In the genomic region with DNA sequence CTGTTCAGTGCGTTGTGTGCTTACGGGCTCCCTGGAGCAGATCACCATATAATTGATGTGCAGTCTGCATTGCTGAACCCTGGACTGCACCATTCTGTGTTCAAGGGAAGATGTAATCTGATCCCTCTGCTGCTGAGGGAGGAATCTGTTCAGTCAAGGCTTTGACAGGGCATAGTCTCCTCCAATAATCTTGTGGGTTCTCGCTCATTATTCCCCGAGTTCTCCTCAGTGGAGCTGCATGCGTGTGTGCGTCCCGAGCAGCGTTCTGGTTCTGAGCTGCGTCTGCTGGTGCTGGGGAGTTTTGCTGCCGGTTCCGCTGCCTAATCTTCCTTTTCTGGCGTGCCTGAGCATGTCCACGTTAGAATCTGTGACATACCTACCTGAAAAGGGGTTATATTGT, we compare ENCODE assay signal across 7 mouse cellular contexts.
DNase-seq lines count a peak whose midpoint lies in the region; ATAC-seq and TF ChIP-seq lines count a peak whose summit lies in the region.

No protein-coding gene starts in this region.

- peak overlapping the region; percentile 62 for H3K9ac ChIP-seq in heart, embryonic 16.5 days (ENCODE audit: low read length)
- no peak overlapping the region for H3K9ac ChIP-seq in liver, embryonic 11.5 days (ENCODE audit: low read depth, low read length)

- ATAC-seq in heart, embryonic 16.5 days (replicated peaks; ENCODE audit: extremely low read depth, insufficient read depth, low FRiP score), result peak; percentile 87
- peak; percentile 43; the same call in 1 of the 2 replicates for ATAC-seq in liver, embryonic 11.5 days (replicated peaks; ENCODE audit: low FRiP score)

- H3K9me3 ChIP-seq in heart, embryonic 16.5 days (replicated peaks; ENCODE audit: control insufficient read depth, low read length), result no peaks in the 10 kb centered on the region
- H3K9me3 ChIP-seq in liver, embryonic 11.5 days (ENCODE audit: control insufficient read depth, low read length), result no peaks in the 10 kb centered on the region

- H3K27me3 ChIP-seq in heart, embryonic 16.5 days (ENCODE audit: control insufficient read depth, insufficient read depth, low read length), result no peaks in the 10 kb centered on the region
- no peaks in the 10 kb centered on the region for H3K27me3 ChIP-seq in liver, embryonic 11.5 days (replicated peaks; ENCODE audit: control insufficient read depth, insufficient read depth, low read length)

- peak; percentile 96 for DNase-seq in brain, embryonic 14.5 days (ENCODE audit: low read depth)
- peak; percentile 50 for DNase-seq in fibroblast of lung, adult 2 months (ENCODE audit: low read depth)
- peak; percentile 34 to 64 for DNase-seq in kidney, postnatal 25 days
- no peak for DNase-seq in liver, embryonic 11.5 days (ENCODE audit: low spot score)
- no peak for DNase-seq in thymus, postnatal 0 days (ENCODE audit: low spot score)

- peak overlapping the region; percentile 54 for H3K4me3 ChIP-seq in heart, embryonic 16.5 days (ENCODE audit: low read length)
- H3K4me3 ChIP-seq in liver, embryonic 11.5 days (ENCODE audit: low read depth, low read length), result peak overlapping the region; percentile 35
- peak overlapping the region; percentile 68 for H3K4me3 ChIP-seq in olfactory bulb, adult 2 months (ENCODE audit: insufficient read depth, low read depth, low read length)

- WGBS in heart, embryonic 16.5 days, result 16% methylated on average over 13 of the region's 13 CpGs
- 61% methylated on average over 13 of the region's 13 CpGs for WGBS in liver, embryonic 11.5 days
- WGBS in olfactory bulb, adult 2 months, result 5% methylated on average over 13 of the region's 13 CpGs

- H3K4me1 ChIP-seq in heart, embryonic 16.5 days (ENCODE audit: control insufficient read depth, insufficient read depth, low read length), result peaks cover 6% of the 10 kb centered on the region
- no peaks in the 10 kb centered on the region for H3K4me1 ChIP-seq in liver, embryonic 11.5 days (replicated peaks; ENCODE audit: control insufficient read depth, insufficient read depth, low read length)
- no peaks in the 10 kb centered on the region for H3K4me1 ChIP-seq in olfactory bulb, adult 2 months (ENCODE audit: control insufficient read depth, insufficient read depth, low read length)

- TF ChIP-seq CTCF in brain, embryonic 14.5 days (IDR thresholded peaks at IDR 0.05; ENCODE audit: borderline replicate concordance, extremely low read depth, insufficient read depth, insufficient read length), result no peak
- TF ChIP-seq CTCF in olfactory bulb, adult 2 months (IDR thresholded peaks at IDR 0.05; ENCODE audit: insufficient read depth, low read depth, low read length), result no peak

- peak overlapping the region; percentile 74 for H3K4me2 ChIP-seq in heart, embryonic 16.5 days (ENCODE audit: low read depth, low read length)
- H3K4me2 ChIP-seq in liver, embryonic 11.5 days, result peak overlapping the region; percentile 48

- no peaks in the 10 kb centered on the region for H3K36me3 ChIP-seq in heart, embryonic 16.5 days (ENCODE audit: control insufficient read depth, insufficient read depth)
- H3K36me3 ChIP-seq in liver, embryonic 11.5 days (ENCODE audit: control insufficient read depth, insufficient read depth, low read length), result no peaks in the 10 kb centered on the region

- peak overlapping the region; percentile 57 for H3K27ac ChIP-seq in heart, embryonic 16.5 days (ENCODE audit: low read length)
- peak overlapping the region; percentile 38; the same call in 1 of the 2 replicates for H3K27ac ChIP-seq in liver, embryonic 11.5 days (ENCODE audit: low read depth, low read length)
- peak overlapping the region; percentile 97 for H3K27ac ChIP-seq in olfactory bulb, adult 2 months (ENCODE audit: insufficient read depth, low read depth, low read length)

- TF ChIP-seq POLR2A in brain, embryonic 14.5 days (IDR thresholded peaks at IDR 0.05; ENCODE audit: borderline replicate concordance, extremely low read depth, insufficient read depth, insufficient read length, poor library complexity, severe bottlenecking), result peak; percentile 18; the same call in 1 of the 2 replicates
- TF ChIP-seq POLR2A in olfactory bulb, adult 2 months (IDR thresholded peaks at IDR 0.05; ENCODE audit: insufficient read depth, low read depth, low read length), result peak; percentile 66

Comparison
In these comparisons a context has a peak if more than half of its experiments do, and no peak if none do; other contexts are left out.
1. DNase-seq: peak in brain, embryonic 14.5 days (single experiment), fibroblast of lung, adult 2 months (single experiment) and kidney, postnatal 25 days (2 of 2); none in liver, embryonic 11.5 days (single experiment) and thymus, postnatal 0 days (single experiment).
2. H3K27ac ChIP-seq: peak in every context shown above with its lines; median percentile 97 in olfactory bulb, adult 2 months; 57 in heart, embryonic 16.5 days; 38 in liver, embryonic 11.5 days.
3. Peak in every context shown above with its lines, with median percentiles within 50 percentile points of each other: H3K4me3 ChIP-seq.